In the genomic region with DNA sequence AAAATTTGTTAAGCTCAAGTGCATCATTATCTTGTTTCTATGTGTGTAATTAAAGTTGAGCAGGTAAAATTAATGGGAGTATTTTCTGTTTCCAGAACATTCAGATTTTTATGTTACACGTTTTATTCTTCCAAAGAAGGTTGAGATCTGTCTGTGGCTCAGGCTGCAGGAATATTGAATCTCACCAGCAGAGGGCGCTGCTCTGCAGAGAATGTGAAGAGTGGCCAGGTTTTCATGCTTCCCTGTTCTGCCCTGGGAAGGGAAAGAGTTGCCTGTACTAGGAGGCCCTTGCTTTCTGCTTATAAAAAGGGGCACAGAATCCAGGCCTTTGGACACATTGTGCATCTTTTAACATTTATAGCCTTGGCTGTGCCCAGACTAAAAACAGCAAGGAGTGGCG, we compare ENCODE assay signal across 9 mouse cellular contexts.
DNase-seq lines count a peak whose midpoint lies in the region; ATAC-seq and TF ChIP-seq lines count a peak whose summit lies in the region.
"Had no signal": no experiment of that assay in that cellular context is flagged by ENCODE, and none has a peak within 500 bp of the region (broad histone marks: within the 10 kb centered on the region; RNA-seq: fewer than 3 reads in every experiment).

No protein-coding gene starts in this region.

- ATAC-seq in activated CD4-positive, CD25-positive, alpha-beta regulatory T cell, adult 4 months: no peak

- 28% methylated on average over 3 of the region's 3 CpGs for WGBS in small intestine, adult 2 months

- intact Hi-C loops in heart, postnatal 10 days (cut with DNase I): loop anchor here (1.0 to 2.0 kb wide), 2 partner anchors 81 to 153 kb away; no protein-coding TSS in a partner anchor

- no peak overlapping the region for H3K4me3 ChIP-seq in bone marrow macrophage, adult 2 months (ENCODE audit: insufficient read depth, low read length)
- H3K4me3 ChIP-seq in embryonic fibroblast, embryonic 13.5 days (ENCODE audit: insufficient read depth, low read length): no peak overlapping the region
- H3K4me3 ChIP-seq in small intestine, adult 2 months (ENCODE audit: low read depth, low read length): no peak overlapping the region
- H3K4me3 ChIP-seq: myocyte had no signal

- H3K4me1 ChIP-seq in bone marrow macrophage, adult 2 months (ENCODE audit: control insufficient read depth, insufficient read depth, low read length): peaks cover 8% of the 10 kb centered on the region; the same call in 1 of the 2 replicates
- H3K4me1 ChIP-seq in embryonic fibroblast, embryonic 13.5 days (ENCODE audit: control insufficient read depth, insufficient read depth, low read length): peaks cover 9% of the 10 kb centered on the region
- H3K4me1 ChIP-seq in small intestine, adult 2 months (ENCODE audit: control insufficient read depth, insufficient read depth, insufficient read length, low read length): peaks cover 6% of the 10 kb centered on the region; the same call in 1 of the 2 replicates

- H3K27ac ChIP-seq in bone marrow macrophage, adult 2 months (ENCODE audit: insufficient read depth, low read depth, low read length): no peak overlapping the region
- H3K27ac ChIP-seq in embryonic fibroblast, embryonic 13.5 days (ENCODE audit: insufficient read depth, low read length): no peak overlapping the region
- H3K27ac ChIP-seq in small intestine, adult 2 months (ENCODE audit: insufficient read depth, low read depth, low read length): no peak overlapping the region

- peak; percentile 72 for TF ChIP-seq CTCF in bone marrow macrophage, adult 2 months (IDR thresholded peaks at IDR 0.05; ENCODE audit: low read depth, low read length)
- TF ChIP-seq CTCF in embryonic fibroblast, embryonic 13.5 days (IDR thresholded peaks at IDR 0.05; ENCODE audit: borderline replicate concordance, insufficient read depth, low read length): peak; percentile 81
- peak; percentile 85; the same call in 1 of the 2 replicates for TF ChIP-seq CTCF in small intestine, adult 2 months (IDR thresholded peaks at IDR 0.05; ENCODE audit: extremely low read depth, insufficient read length, insufficient replicate concordance, low read depth, low read length)

- H3K27me3 ChIP-seq in small intestine, adult 2 months (ENCODE audit: control insufficient read depth, insufficient read depth, low read length): no peaks in the 10 kb centered on the region

- peaks cover 5% of the 10 kb centered on the region for H3K36me3 ChIP-seq in small intestine, adult 2 months (ENCODE audit: control insufficient read depth, insufficient read depth, low read length)

- TF ChIP-seq POLR2A in bone marrow macrophage, adult 2 months (IDR thresholded peaks at IDR 0.05; ENCODE audit: borderline replicate concordance, low read depth, low read length): no peak
- no peak for TF ChIP-seq POLR2A in embryonic fibroblast, embryonic 13.5 days (IDR thresholded peaks at IDR 0.05; ENCODE audit: low read depth, low read length)
- TF ChIP-seq POLR2A in small intestine, adult 2 months (IDR thresholded peaks at IDR 0.05; ENCODE audit: low read depth, low read length): no peak

- DNase-seq in MN1 (ENCODE audit: low spot score): peak; percentile 80
- peak; percentile 88 to 94 for DNase-seq in heart, postnatal 10 days
- peak; percentile 66 for DNase-seq in layer of hippocampus, adult 9-11 months
- peak; percentile 81 for DNase-seq in lung, postnatal 25 days (ENCODE audit: low spot score)
